Mouse (Mus musculus) layer of hippocampus, adult 11-12 months (tissue): Measurements from ENCODE around the gene Fubp1.

Experiments
- DNase-seq: peaks from one replicate; pipeline ENCODE4 v3.0.0; 2022; ENCODE audit warnings: low spot score

Gene Fubp1

DNA sequence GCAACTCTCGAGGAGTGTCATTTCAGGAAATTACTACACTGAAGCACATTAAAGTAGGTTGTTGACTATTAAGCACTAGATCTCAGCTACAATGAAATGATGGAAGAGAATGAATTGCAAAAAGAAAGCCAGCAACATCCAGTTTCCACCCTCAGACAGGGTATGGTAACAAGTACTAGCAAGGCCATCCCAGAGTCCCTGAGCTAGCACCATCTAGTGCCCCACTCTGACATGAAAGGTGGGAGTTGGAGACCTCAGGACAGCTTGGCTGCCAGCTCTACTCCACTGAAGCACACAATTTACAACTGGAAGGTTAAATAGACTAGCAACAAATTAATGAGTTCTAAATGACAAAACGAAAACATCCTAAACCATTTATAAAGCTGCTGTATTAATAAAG lies 67.7 kb downstream of the Fubp1 start:
- no peak for DNase-seq

DNA sequence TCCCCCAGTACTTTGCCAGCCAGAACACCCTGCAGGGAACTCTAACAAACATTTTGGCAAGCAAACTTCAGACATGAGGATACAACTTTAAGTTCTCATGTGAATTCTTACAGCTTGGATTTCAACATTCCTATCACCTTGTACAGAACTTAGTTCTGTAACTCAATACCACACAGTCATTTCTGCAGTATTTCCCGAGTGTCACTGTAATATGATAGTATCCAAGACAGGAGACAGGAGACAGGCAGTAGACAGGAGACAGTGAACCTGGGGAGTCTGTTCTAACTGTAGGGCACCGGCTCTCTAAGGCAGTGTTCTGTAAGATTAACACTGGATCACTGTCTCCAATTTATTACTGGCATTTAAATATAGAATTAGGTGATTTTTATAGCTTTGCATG lies 68.2 kb downstream of the Fubp1 start:
- DNase-seq: no peak

DNA sequence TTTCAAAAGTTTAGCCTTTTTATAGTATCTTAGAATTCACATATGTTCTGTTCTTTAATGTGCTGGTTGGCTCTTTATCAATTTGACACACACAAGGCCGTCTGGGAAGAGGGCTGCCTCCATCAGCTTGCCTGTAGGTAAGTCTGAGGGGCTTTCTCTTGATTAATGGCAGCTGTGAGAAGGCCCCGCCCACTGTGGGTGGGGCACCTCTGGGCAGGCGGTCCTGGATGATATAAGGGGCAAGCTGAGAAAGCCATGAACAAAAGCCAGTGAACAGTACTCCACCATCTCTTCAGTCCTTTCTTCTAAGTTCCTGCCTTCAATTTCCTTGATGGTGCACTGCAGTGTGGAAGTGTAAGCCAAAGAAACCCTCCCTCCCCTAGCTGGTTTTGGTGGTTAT lies 71.9 kb downstream of the Fubp1 start:
- no peak for DNase-seq

DNA sequence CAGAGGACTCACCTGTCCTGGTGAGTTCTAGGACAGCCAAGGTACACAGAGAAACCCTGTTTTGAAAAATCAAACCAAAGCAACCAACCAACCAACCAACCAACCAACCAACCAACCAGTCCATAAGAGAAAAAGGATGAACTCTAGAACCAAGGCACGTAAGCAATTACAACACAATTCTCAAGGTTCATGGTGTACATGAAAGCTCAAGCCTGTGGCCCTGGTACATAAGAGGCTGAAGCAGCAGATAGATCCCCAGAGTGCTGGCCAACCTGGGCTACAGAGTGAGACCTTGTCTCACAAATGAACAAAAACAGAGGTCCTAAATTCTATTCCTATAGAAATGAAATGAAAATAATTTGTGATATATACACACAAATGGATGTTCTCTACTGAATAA lies 74.1 kb downstream of the Fubp1 start:
- DNase-seq: no peak

DNA sequence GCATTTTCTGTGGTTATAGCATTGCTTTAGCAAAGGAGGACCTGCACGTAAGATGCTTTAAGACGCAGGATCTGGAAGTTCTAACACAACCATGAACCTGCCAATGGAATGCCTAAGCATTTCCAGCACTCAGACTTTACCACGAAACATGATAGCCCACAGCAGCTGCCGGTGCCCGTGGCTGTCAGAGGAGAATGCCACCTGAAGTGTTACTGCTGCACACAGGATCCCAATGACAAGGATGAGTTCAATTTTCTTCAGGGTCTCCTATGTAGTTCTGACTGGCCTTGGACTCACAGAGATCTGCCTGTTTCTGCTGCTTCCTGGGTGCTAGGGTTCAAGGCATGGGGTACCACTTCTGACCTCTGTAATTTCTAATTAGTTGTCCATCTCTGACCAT lies 74.5 kb downstream of the Fubp1 start:
- DNase-seq: no peak
